Mouse (Mus musculus) liver, adult 2 months (tissue): ENCODE data around the gene Ubqln4.

ENCODE experiments used
- CTCF ChIP-seq: fragments of 200-500 bp; IDR thresholded peaks from 2 replicates; pipeline ENCODE4 v1.5.1; 2011; ENCODE audit warnings: low read depth, low read length, control low read depth
- POLR2A ChIP-seq: fragments of 200-500 bp; IDR thresholded peaks from 2 replicates; pipeline ENCODE4 v1.6.1; 2011; ENCODE audit warnings: low read length, control low read depth; ENCODE audit not compliant: insufficient read depth; ENCODE audit errors: extremely low read depth

DNA sequence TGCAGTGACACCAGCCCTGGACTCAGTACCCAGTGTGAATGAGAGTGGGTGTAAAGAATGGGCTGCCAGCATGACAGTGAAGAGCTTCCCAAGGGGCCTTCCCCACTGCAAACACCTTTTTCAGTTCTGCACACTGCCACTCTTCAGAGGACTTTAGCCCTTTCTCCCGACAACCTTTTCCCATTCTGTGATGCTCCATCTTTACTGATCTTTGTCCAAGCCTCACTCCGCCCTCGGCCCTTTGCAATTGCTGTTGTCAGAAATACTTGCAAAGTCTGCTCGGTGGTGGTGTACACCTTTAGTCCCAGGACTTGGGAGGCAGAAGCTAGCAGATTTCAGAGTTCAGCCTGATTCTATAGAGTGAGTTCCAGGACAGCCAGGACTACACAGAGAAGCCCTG lies 2.0 kb upstream of the Ubqln4 start:
- TF ChIP-seq POLR2A (no peak), CTCF (no peak)
